Mouse (Mus musculus) liver, embryonic 13.5 days (tissue): ENCODE results near the gene Smn1. TPM values are rescaled to one million over a fixed set of nuclear protein-coding genes. Genes with fewer than 3 reads are reported as not detected.

Experiments used
- ATAC-seq: fragments of 200-750 bp; cut with Nextera tagmentation; 2 replicates; pipeline ENCODE4 v1.8.0; 2017; ENCODE audit warnings: low read depth, mild to moderate bottlenecking, moderate number of reproducible peaks, moderate library complexity
- DNase-seq: peaks from one replicate; pipeline ENCODE4 v3.0.0; 2022
- H3K27ac ChIP-seq: fragments of 300-500 bp; sonication (generic); 2 replicates; pipeline ENCODE4 v1.5.1; 2015; ENCODE audit warnings: moderate library complexity, mild to moderate bottlenecking, inconsistent platforms
- H3K27me3 ChIP-seq: fragments of 300-500 bp; sonication (generic); 2 replicates; pipeline ENCODE4 v1.6.1; 2015; ENCODE audit warnings: mild to moderate bottlenecking, inconsistent platforms
- H3K36me3 ChIP-seq: fragments of 300-500 bp; sonication (generic); 2 replicates; pipeline ENCODE4 v1.6.1; 2015; ENCODE audit warnings: mild to moderate bottlenecking, inconsistent platforms
- H3K4me1 ChIP-seq: fragments of 300-500 bp; sonication (generic); replicated peaks from 2 replicates; pipeline ENCODE4 v1.6.1; 2015; ENCODE audit warnings: inconsistent platforms
- H3K4me2 ChIP-seq: fragments of 300-500 bp; sonication (generic); 2 replicates; pipeline ENCODE4 v1.6.1; 2015; ENCODE audit warnings: inconsistent platforms, mild to moderate bottlenecking, moderate library complexity
- H3K4me3 ChIP-seq: fragments of 300-500 bp; sonication (generic); replicated peaks from 2 replicates; pipeline ENCODE4 v1.5.1; 2015; ENCODE audit warnings: mild to moderate bottlenecking, inconsistent platforms
- H3K9ac ChIP-seq: fragments of 300-500 bp; sonication (generic); 2 replicates; pipeline ENCODE4 v1.6.1; 2015; ENCODE audit warnings: mild to moderate bottlenecking, inconsistent platforms
- H3K9me3 ChIP-seq: fragments of 300-500 bp; sonication (generic); replicated peaks from 2 replicates; pipeline ENCODE4 v1.6.1; 2016; ENCODE audit warnings: inconsistent platforms
- WGBS: fragments of 180-500 bp; shearing (Covaris S2); methylation state at CpG from one replicate; pipeline ENCODE4 v1.1.7; 2015; ENCODE audit not compliant: insufficient replicate concordance; 5-methylcytosine and 5-hydroxymethylcytosine counted together
- polyA plus RNA-seq: library from polyadenylated mRNA; unstranded; fragments of >200 nt; fragmentation: Nextera tagmentation; extraction: Ambion mirVana; gene quantifications from 2 replicates; pipeline ENCODE4 v1.2.1, GENCODE M21; 2015

Smn1 gene
- 31.7 and 33.7 TPM in 2 replicates for polyA plus RNA-seq

GRCm38 (mm10) chr13:100124423-100125257 lies at the start of gene Smn1:
TSS of gene Smn1 (plus strand) at chr13:100124852.
- ATAC-seq (peak; percentile 95), DNase-seq (peak; percentile 84)
- peaks cover 30% of the 10 kb centered on the region for H3K36me3 ChIP-seq
- H3K9ac ChIP-seq, result peak within 1 kb of the TSS; percentile 79
- no peaks in the 10 kb centered on the region for H3K27me3 ChIP-seq
- H3K9me3 ChIP-seq, result no peaks in the 10 kb centered on the region
- WGBS, result 4% methylated on average over 42 of the region's 42 CpGs
- peak within 1 kb of the TSS; percentile 92 for H3K4me3 ChIP-seq
- peak within 1 kb of the TSS; percentile 76 for H3K4me2 ChIP-seq
- H3K27ac ChIP-seq, result 0 out of 2 replicates have a peak within 1 kb of the TSS, but pooled peaks have one; percentile 10
- peaks cover 19% of the 10 kb centered on the region for H3K4me1 ChIP-seq

GRCm38 (mm10) chr13:100098808-100099207 lies 25.8 kb upstream of the Smn1 start:
- peaks cover 35% of the 10 kb centered on the region for H3K4me1 ChIP-seq
- DNase-seq (no peak), ATAC-seq (no peak)
- H3K27me3 ChIP-seq, result no peaks in the 10 kb centered on the region
- H3K9ac ChIP-seq, result no peak overlapping the region
- H3K9me3 ChIP-seq, result no peaks in the 10 kb centered on the region
- no peak overlapping the region for H3K4me2 ChIP-seq
- no peak overlapping the region for H3K4me3 ChIP-seq
- peaks cover 49% of the 10 kb centered on the region for H3K36me3 ChIP-seq
- H3K27ac ChIP-seq, result no peak overlapping the region
- 29% methylated on average over 6 of the region's 6 CpGs for WGBS

- DNase-seq, result no peak
- 2% methylated on average over 15 of the region's 15 CpGs for WGBS
Measured at GRCm38 (mm10) chr13:100103052-100103658, 21.5 kb upstream of the Smn1 start.

GRCm38 (mm10) chr13:100103748-100104254 lies 20.9 kb upstream of the Smn1 start, which contains the start of gene Bdp1:
TSS of gene Bdp1 (minus strand) at chr13:100104070.
- under 1% methylated on average over 44 of the region's 44 CpGs for WGBS
- Histone ChIP-seq H3K4me1 (peaks cover 54% of the 10 kb centered on the region), H3K36me3 (peaks cover 4% of the 10 kb centered on the region), H3K4me3 (peak within 1 kb of the TSS; percentile 99), H3K4me2 (peak within 1 kb of the TSS; percentile 78), H3K9me3 (no peaks in the 10 kb centered on the region), H3K27me3 (peaks cover 6% of the 10 kb centered on the region), H3K27ac (peak within 1 kb of the TSS; percentile 84), H3K9ac (peak within 1 kb of the TSS; percentile 96)
- DNase-seq, result peak; percentile 86
- ATAC-seq, result peak; percentile 83

More at GRCm38 (mm10) chr13:100103052-100103658, 21.5 kb upstream of the Smn1 start:
- peak overlapping the region; percentile 78 for H3K4me2 ChIP-seq
- H3K27me3 ChIP-seq, result peaks cover 6% of the 10 kb centered on the region
- peak; percentile 37 for ATAC-seq
- H3K9ac ChIP-seq, result peak overlapping the region; percentile 96
- H3K4me1 ChIP-seq, result peaks cover 50% of the 10 kb centered on the region
- H3K4me3 ChIP-seq, result peak overlapping the region; percentile 99
- no peaks in the 10 kb centered on the region for H3K9me3 ChIP-seq
- peak overlapping the region; percentile 84 for H3K27ac ChIP-seq
- H3K36me3 ChIP-seq, result peaks cover 9% of the 10 kb centered on the region

- WGBS, result under 1% methylated on average over 76 of the region's 76 CpGs
- Histone ChIP-seq H3K4me3 (peak within 1 kb of the TSS; percentile 70), H3K9ac (peak within 1 kb of the TSS; percentile 73), H3K27ac (no peak within 1 kb of the TSS), H3K9me3 (no peaks in the 10 kb centered on the region), H3K36me3 (no peaks in the 10 kb centered on the region), H3K27me3 (peaks cover 6% of the 10 kb centered on the region), H3K4me1 (peaks cover 25% of the 10 kb centered on the region), H3K4me2 (peak within 1 kb of the TSS; percentile 89)
- peak; percentile 67 for DNase-seq
- peak; percentile 40 for ATAC-seq
Measured at GRCm38 (mm10) chr13:100107652-100108472, 16.8 kb upstream of the Smn1 start, which contains the start of gene Serf1. TSS of gene Serf1 (plus strand) at chr13:100108012.

GRCm38 (mm10) chr13:100112218-100112972 lies 12.3 kb upstream of the Smn1 start:
- no peak overlapping the region for H3K4me2 ChIP-seq
- no peaks in the 10 kb centered on the region; the same call in 1 of the 2 replicates for H3K27me3 ChIP-seq
- H3K4me3 ChIP-seq, result no peak overlapping the region
- 37% methylated on average over 5 of the region's 5 CpGs for WGBS
- H3K36me3 ChIP-seq, result no peaks in the 10 kb centered on the region
- no peak for ATAC-seq
- no peak for DNase-seq
- H3K27ac ChIP-seq, result no peak overlapping the region
- H3K9me3 ChIP-seq, result no peaks in the 10 kb centered on the region
- peaks cover 12% of the 10 kb centered on the region for H3K4me1 ChIP-seq
- no peak overlapping the region for H3K9ac ChIP-seq

GRCm38 (mm10) chr13:100123970-100124369 lies 682 bp upstream of the Smn1 start:
- no peaks in the 10 kb centered on the region for H3K9me3 ChIP-seq
- no peak overlapping the region for H3K27ac ChIP-seq
- H3K27me3 ChIP-seq, result no peaks in the 10 kb centered on the region
- peak overlapping the region; percentile 92 for H3K4me3 ChIP-seq
- H3K4me1 ChIP-seq, result peaks cover 19% of the 10 kb centered on the region
- DNase-seq (no peak), ATAC-seq (no peak)
- H3K9ac ChIP-seq, result no peak overlapping the region
- peaks cover 23% of the 10 kb centered on the region for H3K36me3 ChIP-seq
- 80% methylated on average over 3 of the region's 3 CpGs for WGBS
- H3K4me2 ChIP-seq, result peak overlapping the region; percentile 76

- peak overlapping the region; percentile 76 for H3K4me2 ChIP-seq
- peaks cover 19% of the 10 kb centered on the region for H3K4me1 ChIP-seq
- DNase-seq (no peak), ATAC-seq (peak; percentile 20; the same call in 1 of the 2 replicates)
- H3K27ac ChIP-seq, result 0 out of 2 replicates have a peak overlapping the region, but pooled peaks have one; percentile 10
- H3K9ac ChIP-seq, result peak overlapping the region; percentile 79
- peaks cover 32% of the 10 kb centered on the region for H3K36me3 ChIP-seq
- H3K9me3 ChIP-seq, result no peaks in the 10 kb centered on the region
- 1% methylated on average over 10 of the region's 10 CpGs for WGBS
- H3K4me3 ChIP-seq, result peak overlapping the region; percentile 92
- H3K27me3 ChIP-seq, result no peaks in the 10 kb centered on the region
Measured at GRCm38 (mm10) chr13:100125258-100125643, 599 bp downstream of the Smn1 start.

- ATAC-seq, result no peak
- no peak for DNase-seq
- 68% methylated on average over 8 of the region's 8 CpGs for WGBS
- Histone ChIP-seq H3K36me3 (peaks cover 20% of the 10 kb centered on the region), H3K9me3 (no peaks in the 10 kb centered on the region), H3K9ac (no peak overlapping the region), H3K27me3 (no peaks in the 10 kb centered on the region), H3K4me1 (no peaks in the 10 kb centered on the region), H3K4me2 (no peak overlapping the region), H3K4me3 (no peak overlapping the region), H3K27ac (no peak overlapping the region)
Measured at GRCm38 (mm10) chr13:100141646-100142314, 17.1 kb downstream of the Smn1 start.

GRCm38 (mm10) chr13:100152659-100153058 lies 28.0 kb downstream of the Smn1 start:
- no peak overlapping the region for H3K4me3 ChIP-seq
- H3K4me2 ChIP-seq, result no peak overlapping the region
- no peaks in the 10 kb centered on the region for H3K9me3 ChIP-seq
- H3K4me1 ChIP-seq, result 0 out of 2 replicates have a peak, but pooled peaks cover 5% of the 10 kb centered on the region
- no peaks in the 10 kb centered on the region for H3K36me3 ChIP-seq
- DNase-seq (no peak), ATAC-seq (0 out of 2 replicates have a peak, but pooled peaks have one; percentile 18)
- no peaks in the 10 kb centered on the region for H3K27me3 ChIP-seq
- H3K9ac ChIP-seq, result no peak overlapping the region
- WGBS, result 29% methylated on average over 1 of the region's 1 CpGs
- no peak overlapping the region for H3K27ac ChIP-seq
